Mouse (Mus musculus) kidney, postnatal 36 days (tissue): ENCODE measurements around the gene Btrc.
A peak's percentile ranks its signal among the peaks of the same experiment; 100 is the strongest.
"Not testable (repeated sequence)": the region's sequence is repeated elsewhere in the genome, so short reads cannot be mapped to it uniquely, and the experiment has no call there.

Experiments used
- DNase-seq, 2 experiments: peaks; one replicate each; pipeline ENCODE4 v3.0.0; 2021 to 2022; ENCODE audit warnings: mixed read lengths in 2 of 2

Gene Btrc

DNA sequence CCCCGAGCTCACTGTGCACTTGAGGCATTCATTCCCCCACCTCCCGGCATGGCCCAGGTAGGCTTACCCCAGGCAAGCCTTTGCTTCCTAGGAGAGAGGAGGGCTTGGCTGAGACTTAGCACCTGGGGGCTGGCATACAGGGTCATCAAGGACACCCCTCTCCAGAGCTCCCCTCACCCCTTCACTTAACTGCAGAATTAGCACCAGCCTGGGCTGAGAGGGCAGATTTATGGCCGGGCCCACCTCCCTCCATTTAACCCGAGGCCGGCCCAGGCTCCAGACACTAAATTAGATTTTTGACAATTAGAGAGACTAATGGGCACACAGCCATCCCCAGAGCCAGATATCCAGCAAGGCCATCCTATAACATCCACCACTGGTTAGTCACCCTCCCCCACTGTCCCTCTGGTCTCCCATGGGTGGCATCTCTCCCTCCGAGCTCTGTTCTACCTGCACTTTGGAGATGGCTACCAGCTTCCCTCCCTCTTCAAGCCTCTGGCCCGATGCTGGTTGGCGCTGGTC lies 171.7 kb downstream of the Btrc start:
- no peak for DNase-seq

DNA sequence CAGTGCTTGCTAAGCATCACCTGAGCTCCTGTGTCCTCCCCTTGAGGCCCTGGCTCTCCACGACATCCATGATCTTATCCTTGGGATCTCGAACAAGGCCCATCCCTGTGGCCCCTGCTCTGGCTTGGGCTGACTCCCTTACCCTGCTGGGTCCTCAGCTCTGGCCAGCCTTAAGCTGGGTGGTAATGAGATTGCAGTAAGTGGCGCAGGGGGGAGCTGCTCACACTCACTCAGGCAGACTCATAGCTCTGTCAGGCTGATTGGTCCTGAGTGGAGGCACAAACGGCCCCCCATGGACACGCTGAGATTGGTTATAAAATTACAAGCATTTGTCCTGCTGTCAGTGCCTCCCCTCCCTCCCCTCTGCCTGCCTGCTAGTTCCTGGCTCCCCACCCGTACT lies 172.4 kb downstream of the Btrc start:
- no peak for DNase-seq

- DNase-seq: peak; percentile 69 to 86
These were observed 174.0 kb downstream of the Btrc start for GRCm38 (mm10) chr19:45537505-45537904.

DNA sequence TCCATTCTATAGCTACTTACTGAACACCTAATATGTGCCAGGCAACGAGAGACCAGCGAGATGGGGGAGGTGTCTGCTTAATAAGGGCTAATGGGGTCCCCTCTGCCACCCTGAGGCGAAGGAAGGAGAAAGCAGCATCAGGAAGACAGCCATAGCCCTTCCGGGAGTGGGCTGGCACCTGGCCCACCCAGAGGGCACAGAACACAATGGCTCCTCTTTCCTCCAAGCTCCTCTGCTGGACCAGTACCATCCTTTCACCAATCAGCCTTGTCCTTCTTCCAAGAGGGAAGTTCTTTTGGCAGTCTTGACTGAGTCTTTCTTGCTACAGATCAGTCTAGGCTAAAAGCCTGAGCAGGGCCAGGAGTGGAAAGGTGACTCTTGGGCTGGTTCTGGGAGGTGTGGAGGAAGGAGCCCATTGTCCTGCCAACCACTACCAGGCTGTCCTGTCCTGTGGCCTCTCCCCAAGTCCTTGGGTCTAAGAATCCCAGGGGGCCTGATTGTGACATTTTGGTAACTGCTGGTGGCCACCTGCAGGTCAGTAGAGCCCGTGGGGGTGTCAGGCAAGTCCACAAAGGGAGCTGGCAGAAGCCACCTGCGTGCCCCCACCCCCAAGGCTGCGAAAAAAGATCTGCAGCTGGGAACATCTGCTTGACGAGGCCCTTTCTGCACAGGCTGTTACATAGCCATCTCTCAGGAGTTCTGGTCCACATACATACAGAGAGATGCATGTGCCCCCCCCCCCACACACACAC lies 177.3 kb downstream of the Btrc start:
- no peak for DNase-seq

DNA sequence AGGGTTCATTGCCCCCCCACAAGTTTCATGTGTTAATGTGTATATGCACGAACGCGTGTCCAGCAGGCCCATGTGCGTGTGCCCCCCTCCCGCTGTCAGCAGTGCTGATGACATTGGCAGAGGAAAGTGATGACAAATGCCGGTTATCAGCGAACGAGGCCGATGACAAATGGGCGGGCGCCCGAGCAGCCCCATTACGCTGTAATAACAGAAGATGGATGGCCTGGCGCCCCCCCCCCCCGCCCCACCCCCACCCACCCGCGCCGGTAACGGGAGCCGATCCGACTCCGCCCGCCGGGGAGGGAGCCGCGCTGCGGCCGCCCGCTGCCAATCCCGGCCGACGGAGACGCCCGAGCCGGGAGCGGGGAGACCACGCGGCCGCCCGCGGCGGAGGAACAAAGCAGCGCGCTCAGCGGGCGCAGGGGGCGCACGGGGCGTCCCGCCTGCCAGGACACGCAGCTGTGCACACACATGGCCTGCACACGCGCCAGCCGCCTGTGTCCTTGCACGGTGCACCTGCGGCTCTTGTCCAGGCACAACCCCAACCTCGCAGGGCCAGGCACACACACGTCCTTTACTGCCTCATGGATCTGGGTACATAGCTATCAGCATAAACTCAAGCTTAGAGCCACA lies 178.0 kb downstream of the Btrc start:
- DNase-seq: peak in 1 of 2 experiments; percentile 45

GRCm38 (mm10) chr19:45542061-45542460 lies 178.5 kb downstream of the Btrc start:
- DNase-seq: no peak

- no peak for DNase-seq
These were observed 180.8 kb downstream of the Btrc start for GRCm38 (mm10) chr19:45544152-45544924.

- peak; percentile 74 to 89 for DNase-seq
These were observed 181.4 kb downstream of the Btrc start for GRCm38 (mm10) chr19:45544925-45545321.

GRCm38 (mm10) chr19:45548196-45548595 lies 184.7 kb downstream of the Btrc start:
- DNase-seq: not testable (repeated sequence)

- no peak for DNase-seq
These were observed 185.8 kb downstream of the Btrc start for GRCm38 (mm10) chr19:45549128-45549915.

DNA sequence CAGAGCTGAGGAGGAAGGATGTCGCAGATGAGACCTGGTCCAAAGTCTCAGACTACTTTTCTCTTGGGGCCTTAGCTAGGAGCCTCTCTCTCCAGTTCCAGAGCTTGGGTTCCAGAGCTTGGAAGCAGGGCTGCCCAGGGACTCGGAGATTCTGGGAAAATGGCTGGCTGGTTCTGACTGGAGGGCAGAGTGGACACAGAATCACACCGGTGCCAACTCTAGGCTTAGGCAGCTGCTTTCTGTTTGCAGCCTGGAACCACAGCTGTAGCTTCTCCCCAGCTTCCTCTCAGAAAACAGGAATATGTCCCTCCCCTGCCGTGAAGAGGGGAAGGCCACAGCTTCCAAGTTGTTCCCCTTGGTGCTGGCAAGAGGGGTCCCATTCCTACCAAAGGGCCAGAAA lies 186.4 kb downstream of the Btrc start:
- no peak for DNase-seq

DNA sequence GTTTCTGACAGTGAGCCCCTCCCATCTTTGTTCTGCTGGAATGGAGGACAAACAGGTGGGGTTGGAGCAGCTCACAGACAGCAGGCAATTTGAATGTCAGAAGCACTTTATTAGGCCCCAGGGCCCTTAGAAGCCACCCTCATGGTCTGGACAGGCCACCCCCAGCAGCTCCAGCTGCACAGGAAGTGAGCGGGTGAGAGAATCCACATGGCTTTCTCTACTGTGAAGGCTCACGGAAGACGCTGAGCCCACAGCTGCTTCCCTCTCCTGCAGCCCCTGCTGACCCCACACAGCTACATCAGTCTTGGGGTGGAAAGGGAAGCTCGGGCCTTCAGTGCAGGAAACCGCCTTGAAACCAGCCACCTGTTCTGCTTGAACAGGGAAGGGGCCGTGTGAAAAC lies 188.7 kb downstream of the Btrc start:
- DNase-seq: no peak

- no peak for DNase-seq
These were observed 190.6 kb downstream of the Btrc start for GRCm38 (mm10) chr19:45554136-45554535.

- peak; percentile 88 to 93 for DNase-seq
These were observed 196.8 kb downstream of the Btrc start, which contains the start of the genes Poll and Gm17018 for GRCm38 (mm10) chr19:45560153-45560890. Gene Poll, minus strand, starts transcription at chr19:45560531. Gene Gm17018, plus strand, starts transcription at chr19:45560615.

DNA sequence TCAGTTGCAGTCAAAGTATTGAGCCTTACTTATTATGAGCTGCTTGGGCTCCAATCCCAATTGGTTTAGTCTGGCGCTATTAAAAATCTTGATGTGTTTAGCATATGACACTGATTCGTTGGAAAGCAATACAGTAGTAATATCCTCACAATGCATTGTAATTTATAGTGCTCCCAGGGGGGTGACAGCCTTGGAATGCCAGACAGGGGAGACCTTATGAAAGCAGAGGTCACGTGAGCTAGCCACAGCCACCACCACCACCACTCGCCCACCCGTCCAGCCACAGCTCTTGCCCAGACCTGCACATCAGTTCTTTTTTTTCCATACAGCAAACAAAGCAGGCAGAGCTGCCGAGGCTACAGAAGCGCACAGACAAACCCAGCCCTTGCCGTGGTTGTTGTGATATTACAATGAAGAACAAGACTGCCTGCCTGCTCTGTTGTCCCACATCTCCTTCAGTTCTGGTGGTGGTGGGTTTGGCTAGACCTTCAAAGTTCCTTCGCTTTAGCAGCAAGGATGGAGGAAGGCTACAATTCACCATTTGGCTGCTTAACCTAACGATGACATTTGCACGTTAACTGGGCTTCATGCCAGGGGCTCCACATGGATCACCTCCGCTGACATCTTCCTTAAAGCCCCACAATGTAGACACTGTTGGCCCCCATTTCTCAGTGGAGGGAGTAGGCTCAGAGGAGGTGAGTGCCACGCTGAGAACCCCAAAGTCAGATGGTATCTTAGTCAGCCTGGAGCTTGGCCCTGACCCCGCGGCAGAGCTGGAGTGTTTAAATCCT lies 202.6 kb downstream of the Btrc start:
- no peak for DNase-seq

- DNase-seq: no peak
These were observed 203.8 kb downstream of the Btrc start for GRCm38 (mm10) chr19:45567367-45567766.

GRCm38 (mm10) chr19:45573033-45573432 lies 209.5 kb downstream of the Btrc start:
- DNase-seq: no peak

- DNase-seq: peak; percentile 66 to 87
These were observed 210.3 kb downstream of the Btrc start for GRCm38 (mm10) chr19:45573861-45574267.

DNA sequence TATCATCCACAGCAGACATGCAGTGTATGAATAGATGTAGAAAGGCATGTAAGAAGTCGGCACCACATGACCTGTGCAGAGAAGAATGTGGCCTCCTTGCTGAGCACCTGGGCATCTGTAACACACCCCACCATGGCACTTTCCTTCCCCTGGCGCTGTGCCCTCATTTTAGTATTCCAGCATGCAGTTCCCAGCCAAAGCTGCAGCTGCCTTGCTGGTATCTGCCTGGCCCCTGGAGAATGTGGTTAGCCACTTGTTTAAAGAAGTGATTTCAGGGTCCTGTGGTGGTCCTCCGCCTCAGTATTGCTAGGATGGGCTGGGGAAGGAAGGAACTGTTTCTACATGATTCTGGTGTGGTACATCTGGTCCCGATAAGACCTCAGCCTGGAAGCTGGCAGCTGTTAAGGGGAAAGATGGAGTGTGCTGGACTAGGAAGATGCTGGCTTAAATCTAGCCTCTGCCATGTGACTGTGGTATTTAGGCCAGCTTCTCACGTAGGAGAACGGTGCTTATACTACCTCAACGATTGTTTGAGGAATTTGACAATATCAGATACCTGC lies 210.9 kb downstream of the Btrc start:
- DNase-seq: no peak

- peak in 1 of 2 experiments; percentile 23 for DNase-seq
These were observed 211.6 kb downstream of the Btrc start for GRCm38 (mm10) chr19:45574941-45575631.
